Mouse (Mus musculus) kidney, postnatal 10 days (tissue): ENCODE measurements around the gene Mxd1.

Experiments
- DNase-seq: peaks from one replicate; pipeline ENCODE4 v3.0.0; 2021; ENCODE audit warnings: mixed read lengths

The Mxd1 gene

GRCm38 (mm10) chr6:86598742-86599193 is 70.2 kb downstream of the Mxd1 start:
- no peak for DNase-seq
